Mouse (Mus musculus) natural killer cell, adult 2 months (primary cell): ENCODE results near the gene Tgm4.

Experiments
- DNase-seq, 2 experiments: peaks; one replicate each; pipeline ENCODE4 v3.0.0; 2022; ENCODE audit warnings: low spot score in 2 of 2

Gene Tgm4

DNA sequence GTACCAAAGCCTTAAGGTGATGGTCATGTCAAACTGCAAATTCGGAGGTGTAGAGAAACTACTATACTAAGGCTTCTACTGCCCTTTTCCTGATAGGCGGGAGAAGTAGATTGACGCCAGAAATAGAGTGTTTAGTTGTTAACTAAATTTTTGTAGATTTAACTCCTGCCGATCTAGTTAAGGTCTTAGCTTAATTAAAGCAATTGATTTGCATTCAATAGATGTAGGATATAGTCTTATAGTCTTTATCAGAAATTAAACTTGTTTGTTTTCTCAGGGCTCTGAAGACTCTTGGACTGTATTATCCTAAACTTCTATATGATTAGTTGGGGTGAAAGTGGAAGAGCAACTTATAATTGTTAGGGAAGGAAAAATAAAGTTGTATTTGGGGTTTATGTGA, 72.7 kb downstream of the Tgm4 start:
- no peak for DNase-seq

DNA sequence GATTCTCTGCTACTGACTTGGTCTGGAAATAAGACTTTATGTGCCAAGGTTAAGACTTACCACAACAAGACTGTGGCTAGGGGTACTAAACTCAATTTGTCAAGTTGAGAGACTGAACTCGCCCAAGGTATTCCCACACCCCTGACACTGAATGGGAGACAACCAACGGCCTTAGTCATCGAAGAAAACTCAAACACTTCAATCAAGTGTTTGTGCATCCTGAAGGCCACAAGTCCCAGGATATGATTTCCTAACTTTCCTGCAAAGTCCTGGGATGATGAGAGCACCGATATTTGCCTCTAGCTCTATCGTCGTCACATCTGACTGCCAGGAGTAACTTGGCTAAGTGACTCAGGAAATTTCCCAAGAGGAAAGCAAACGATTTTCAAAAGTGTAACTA, 74.7 kb downstream of the Tgm4 start:
- no peak for DNase-seq

DNA sequence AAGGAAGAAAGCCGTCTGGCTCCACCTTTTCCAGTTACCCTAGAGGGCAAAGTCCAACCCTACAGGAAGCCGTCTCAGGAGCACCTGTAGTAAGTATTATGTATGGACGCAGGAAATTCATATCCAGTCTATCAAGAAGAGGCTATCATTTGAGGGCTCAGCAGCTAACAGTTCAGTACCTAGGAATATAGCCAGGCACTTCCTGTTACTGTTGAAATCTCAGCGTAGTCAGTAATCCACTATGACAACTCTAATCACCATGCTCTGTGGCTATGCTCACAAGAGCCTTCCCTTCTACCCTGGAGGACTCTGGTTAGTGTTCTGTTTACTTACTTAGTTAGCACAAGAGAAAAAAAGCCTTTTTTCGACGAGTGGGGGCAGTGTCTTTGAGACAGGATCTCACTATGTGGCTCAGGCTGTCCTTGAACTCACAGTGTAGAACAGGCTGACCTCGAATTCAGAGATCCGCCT, 77.3 kb downstream of the Tgm4 start:
- DNase-seq: peak in 1 of 2 experiments; percentile 9

- DNase-seq: peak; percentile 81 to 85
These were observed 78.4 kb downstream of the Tgm4 start, which contains the start of the genes Zdhhc3 and Exosc7 for GRCm38 (mm10) chr9:123112805-123113521. Gene Zdhhc3, minus strand, starts transcription at chr9:123113205. Gene Exosc7, plus strand, starts transcription at chr9:123113215.

DNA sequence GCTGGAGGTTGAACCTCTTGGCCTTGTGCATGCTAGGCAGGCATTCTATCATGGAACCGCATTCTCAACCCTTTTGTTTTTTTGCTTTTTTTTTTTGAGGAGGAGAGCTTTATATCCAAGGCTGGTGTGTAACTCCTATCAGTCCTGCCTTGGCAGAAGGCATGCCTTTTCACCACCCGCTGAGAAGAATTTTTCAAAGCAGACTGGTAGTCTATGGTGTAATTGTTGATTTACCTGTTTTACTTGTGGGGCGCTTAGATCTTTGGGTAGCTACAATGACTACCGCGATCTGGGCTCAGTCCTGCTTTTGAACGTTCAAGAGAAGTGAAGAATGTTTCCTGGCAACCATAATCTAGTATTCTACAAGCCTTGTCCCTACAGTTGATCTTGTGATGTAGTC, 79.4 kb downstream of the Tgm4 start:
- DNase-seq: no peak

GRCm38 (mm10) chr9:123115566-123115965, 81.0 kb downstream of the Tgm4 start:
- DNase-seq: no peak
